8 mouse cellular contexts compared by ENCODE assay signal in genomic region chr14:101946711-101947516, GRCm38 (mm10).
A peak's percentile ranks its signal among the peaks of the same experiment; 100 is the strongest.
DNase-seq lines count a peak whose midpoint lies in the region; ATAC-seq lines count a peak whose summit lies in the region.

No protein-coding gene starts in this region.

- H3K4me3 ChIP-seq in midbrain, embryonic 11.5 days (ENCODE audit: low read depth, low read length), result no peak overlapping the region

- no peaks in the 10 kb centered on the region; the same call in 1 of the 2 replicates for H3K27me3 ChIP-seq in midbrain, embryonic 11.5 days (ENCODE audit: control insufficient read depth, insufficient read depth, low read length)

- no peaks in the 10 kb centered on the region for H3K36me3 ChIP-seq in midbrain, embryonic 11.5 days (ENCODE audit: control insufficient read depth, insufficient read depth, low read length)

- no peak overlapping the region for H3K4me2 ChIP-seq in midbrain, embryonic 11.5 days

- no peak overlapping the region for H3K9ac ChIP-seq in midbrain, embryonic 11.5 days (ENCODE audit: low read length)

- 61% methylated on average over 21 of the region's 21 CpGs for WGBS in midbrain, embryonic 11.5 days

- H3K27ac ChIP-seq in midbrain, embryonic 11.5 days (ENCODE audit: low read depth, low read length), result no peak overlapping the region

- ATAC-seq in cerebellum, adult (ENCODE audit: insufficient number of reproducible peaks, low FRiP score, low TSS enrichment), result peak; percentile 46; the same call in 1 of the 2 replicates
- peak; percentile 55; the same call in 1 of the 2 replicates for ATAC-seq in midbrain, embryonic 11.5 days (ENCODE audit: low FRiP score)
- no peak for ATAC-seq in erythroid progenitor cell, adult 5-6 weeks (replicated peaks; ENCODE audit: low FRiP score, poor library complexity, severe bottlenecking)

- no peaks in the 10 kb centered on the region for H3K9me3 ChIP-seq in midbrain, embryonic 11.5 days (ENCODE audit: control insufficient read depth, low read length)

- no peaks in the 10 kb centered on the region for H3K4me1 ChIP-seq in midbrain, embryonic 11.5 days (ENCODE audit: control insufficient read depth, insufficient read depth, low read length)

- no peak for DNase-seq in cerebellum, adult 11-12 months
- DNase-seq in A20 (ENCODE audit: low read depth, low spot score), result peak; percentile 69
- peak; percentile 6 for DNase-seq in cerebellum, adult 9-11 months
- DNase-seq in frontal cortex, postnatal 10 days (ENCODE audit: low spot score in 2 of 2), result peak; percentile 29 to 45
- DNase-seq in layer of hippocampus, adult 9-10 months (ENCODE audit: low spot score), result peak; percentile 37
- DNase-seq in midbrain, embryonic 11.5 days (ENCODE audit: low spot score, missing footprints), result peak; percentile 87
